Mouse (Mus musculus) right cerebral cortex, postnatal 14 days (tissue): ENCODE measurements around the gene Polr3g.
A peak's percentile ranks its signal among the peaks of the same experiment; 100 is the strongest.
"Not testable (repeated sequence)": the region's sequence is repeated elsewhere in the genome, so short reads cannot be mapped to it uniquely, and the experiment has no call there.

Experiments used
- DNase-seq: peaks from one replicate; pipeline ENCODE4 v3.0.0; 2022

Polr3g gene

DNA sequence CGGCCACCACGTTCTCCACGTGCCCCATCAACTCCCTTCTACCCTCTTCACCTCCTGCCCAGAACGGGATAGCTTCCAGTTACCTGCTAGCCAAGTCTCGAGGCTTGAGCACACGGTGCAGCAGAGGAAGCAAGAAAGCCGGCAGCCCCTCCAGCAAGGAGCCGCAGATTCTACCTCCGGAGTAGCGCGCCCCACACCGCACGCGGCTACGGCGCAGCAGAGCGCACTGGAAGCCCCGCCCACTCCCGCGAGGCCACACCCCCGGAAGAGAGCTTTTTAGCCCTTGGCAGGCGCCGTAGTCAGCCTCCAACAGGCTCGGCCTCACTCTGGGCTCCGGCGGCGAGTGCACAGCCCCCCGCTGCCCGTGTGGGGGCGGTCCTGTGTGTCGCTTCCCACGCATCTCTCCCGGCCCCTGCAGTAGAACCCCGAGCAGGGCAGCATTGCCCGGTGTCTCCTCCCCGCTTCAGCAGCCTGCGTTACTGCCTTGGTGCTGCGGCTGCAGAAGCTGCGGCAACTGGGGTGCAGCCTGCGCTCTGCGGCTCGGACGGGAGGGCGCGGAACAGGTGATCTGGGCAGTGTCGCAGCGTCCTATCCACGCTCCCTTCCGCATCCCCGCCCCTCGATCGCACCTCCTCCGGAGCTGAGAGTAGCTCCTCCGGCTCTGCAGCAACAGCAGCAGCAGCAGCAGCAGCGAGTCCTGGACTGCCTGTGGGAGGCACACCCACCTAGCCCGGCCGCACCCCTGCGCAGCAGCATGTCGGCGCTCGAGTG, at the start of gene Polr3g, which contains the start of gene Mblac2:
Polr3g (minus strand) TSS at position 239 of the 771 bp plus-strand sequence.
Mblac2 (plus strand) TSS at position 567 of the 771 bp plus-strand sequence.
- DNase-seq, result peak; percentile 94

DNA sequence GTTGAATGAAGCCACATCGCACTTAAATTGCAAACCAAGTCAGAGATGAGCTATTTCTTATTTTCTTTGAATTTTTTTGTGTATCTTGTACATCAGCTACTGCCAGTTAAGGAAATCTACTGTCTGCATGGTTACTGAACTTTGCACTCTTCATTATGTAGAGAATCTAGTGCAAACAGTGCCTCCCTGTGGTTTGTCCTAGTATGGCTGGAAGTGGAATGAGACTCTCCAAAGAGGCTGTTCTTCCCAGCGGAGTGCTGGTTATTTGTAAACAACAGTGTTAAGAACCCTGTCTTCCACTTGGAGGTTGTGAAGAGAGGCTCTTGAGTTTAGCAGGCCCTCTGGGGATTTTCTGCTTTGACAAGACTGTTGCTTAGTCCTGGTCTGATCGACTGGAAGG, 49.6 kb upstream of the Polr3g start:
- peak; percentile 32 for DNase-seq

DNA sequence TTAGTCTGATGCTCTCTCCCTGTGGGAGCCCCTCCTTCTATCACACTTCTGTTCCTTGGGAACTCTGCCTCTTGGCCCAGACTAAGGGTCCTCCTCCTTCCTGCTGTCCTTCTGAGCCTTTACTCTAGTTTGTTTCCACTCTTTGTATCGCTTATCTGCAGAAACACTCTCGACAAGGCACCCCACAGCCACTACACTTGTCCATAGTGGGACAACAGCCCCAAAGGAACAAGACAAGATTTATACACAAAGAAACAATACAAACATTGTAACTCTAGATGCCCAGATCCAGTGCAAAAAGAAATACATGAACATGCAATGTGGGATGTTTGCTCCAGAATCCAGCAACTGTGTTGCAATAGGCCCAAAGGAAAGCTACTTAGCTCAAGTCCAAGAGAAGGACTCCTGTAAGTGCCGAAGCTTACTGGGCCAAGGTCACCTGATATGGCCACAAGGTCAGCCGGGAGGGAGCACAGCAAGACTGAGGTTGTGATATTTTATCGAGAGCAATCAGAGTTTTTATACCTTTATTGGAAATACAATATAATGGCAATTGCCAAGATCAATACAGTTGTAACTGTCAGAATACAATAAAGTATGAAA, 46.3 kb upstream of the Polr3g start:
- DNase-seq, result no peak

DNA sequence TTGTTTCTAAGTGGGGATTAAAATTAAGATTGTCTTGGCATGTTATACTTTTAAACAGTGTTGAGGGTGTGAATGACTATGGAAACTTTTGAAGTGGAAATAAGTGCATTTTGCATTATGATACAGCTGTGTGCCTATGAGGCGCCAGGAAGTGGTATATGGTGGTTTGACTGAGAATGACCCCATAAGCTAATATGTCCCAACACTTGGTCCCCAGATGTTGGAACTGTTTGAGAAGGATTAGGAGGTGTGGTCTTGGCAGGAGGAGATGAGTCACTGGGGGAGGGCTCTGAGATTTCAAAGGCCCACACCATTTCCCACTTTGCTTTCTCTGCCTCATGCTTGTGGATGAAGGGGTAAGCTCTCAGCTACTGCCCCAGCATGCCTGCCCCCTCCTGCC, 44.5 kb upstream of the Polr3g start:
- DNase-seq, result no peak

DNA sequence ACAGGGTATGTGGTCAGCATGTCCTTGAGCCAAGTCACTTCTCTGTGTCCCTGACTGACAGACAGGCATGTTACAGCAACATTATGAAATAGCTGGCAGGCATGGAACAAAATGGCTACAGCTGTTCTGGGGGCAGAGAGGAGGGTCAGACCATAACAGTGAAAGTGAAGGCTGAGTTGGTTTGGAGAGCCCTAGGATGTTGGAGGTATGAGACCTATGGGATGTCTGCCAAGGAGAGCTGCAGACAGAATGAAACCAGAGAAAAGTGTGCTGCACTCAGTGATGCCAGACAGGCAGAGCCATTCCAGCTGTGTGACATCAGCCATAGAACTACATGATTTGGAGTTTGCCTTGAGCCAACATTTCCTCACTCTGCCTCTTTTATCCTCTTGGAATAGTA, 44.1 kb upstream of the Polr3g start:
- DNase-seq, result no peak

DNA sequence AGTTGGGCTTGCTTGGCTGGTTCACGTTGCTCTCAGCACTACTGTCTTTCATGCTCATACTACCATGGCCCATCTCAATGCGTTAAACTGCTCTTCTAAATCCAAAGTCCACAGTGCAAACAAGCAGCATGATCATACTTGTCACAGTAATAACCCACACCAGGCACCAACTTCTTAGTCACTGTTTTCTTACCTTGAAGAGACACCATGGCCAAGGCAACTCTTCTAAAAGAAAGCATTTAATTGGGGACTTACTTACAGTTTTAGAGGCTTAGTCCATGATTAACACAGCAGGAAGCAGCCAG, 33.2 kb upstream of the Polr3g start:
- no peak for DNase-seq

DNA sequence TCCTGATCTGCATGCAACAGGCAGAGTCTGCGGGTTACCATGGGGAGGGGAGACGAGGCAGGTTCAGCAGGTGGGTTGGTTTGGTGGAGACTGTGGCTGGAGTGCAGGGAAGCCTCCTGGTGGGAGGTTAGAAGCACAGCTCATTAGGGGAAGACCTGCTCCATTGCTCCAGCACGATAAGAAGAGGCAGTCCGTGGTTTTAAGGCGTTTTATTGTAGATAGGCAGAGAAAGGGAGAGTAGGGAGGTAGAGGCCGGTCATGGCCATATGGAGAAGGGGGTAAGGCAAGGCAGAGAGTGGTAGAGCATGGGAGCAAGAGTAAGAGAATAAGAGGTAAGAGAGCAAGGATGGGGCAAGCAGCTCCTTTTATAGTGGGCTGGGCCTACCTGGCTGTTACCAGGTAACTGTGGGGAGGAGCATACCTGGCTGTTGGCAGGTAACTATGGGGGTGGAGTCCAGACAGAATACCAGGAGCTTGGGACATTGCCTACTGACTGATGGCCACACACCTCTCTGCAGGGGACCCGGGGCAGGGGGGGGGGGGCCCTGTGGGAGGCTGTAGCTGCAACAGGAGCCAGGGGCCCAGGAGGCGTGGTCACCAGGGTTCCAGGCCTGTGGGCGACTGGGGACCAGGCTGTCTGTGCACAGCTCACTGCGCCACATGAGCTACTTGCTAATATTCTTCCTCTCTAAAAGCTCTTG, 32.7 kb upstream of the Polr3g start:
- no peak for DNase-seq

DNA sequence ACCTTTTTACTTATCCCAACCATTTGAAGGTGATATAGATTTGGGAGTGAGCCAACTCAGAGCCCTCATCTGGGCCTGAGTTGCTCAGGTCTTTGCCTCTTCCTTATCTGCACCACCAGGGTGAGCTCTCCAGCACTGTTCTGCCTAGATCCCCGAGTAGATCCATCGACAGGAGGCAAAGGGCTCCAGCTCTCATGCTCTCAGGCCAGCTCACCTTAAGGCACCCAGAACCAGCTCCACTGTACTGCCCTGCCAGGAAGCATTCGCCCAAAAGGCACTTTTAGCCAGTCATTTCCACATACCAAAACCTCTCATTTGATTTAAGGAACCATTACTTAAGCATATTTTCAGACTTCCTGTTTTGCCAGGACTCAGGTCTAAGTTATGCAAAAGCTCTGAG, 30.1 kb upstream of the Polr3g start:
- no peak for DNase-seq

DNA sequence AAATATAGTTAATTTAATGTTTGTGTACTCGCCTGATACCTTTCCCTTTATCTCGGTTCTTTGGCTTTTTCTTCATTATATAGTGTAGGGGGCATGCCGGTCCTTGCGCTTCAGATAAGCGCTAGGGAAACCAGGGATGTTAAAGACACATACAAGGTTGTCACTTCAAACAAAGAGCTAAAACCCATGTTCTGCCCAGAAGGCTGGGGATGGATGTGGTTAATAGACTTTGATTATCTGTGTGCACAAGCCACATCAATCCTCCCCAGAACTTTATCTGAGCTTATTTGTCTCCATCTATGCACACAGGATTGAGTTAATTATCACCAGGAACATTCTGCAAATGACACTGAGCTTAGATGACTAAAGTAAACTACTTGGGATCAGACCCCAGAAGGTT, 25.8 kb upstream of the Polr3g start:
- DNase-seq, result no peak

DNA sequence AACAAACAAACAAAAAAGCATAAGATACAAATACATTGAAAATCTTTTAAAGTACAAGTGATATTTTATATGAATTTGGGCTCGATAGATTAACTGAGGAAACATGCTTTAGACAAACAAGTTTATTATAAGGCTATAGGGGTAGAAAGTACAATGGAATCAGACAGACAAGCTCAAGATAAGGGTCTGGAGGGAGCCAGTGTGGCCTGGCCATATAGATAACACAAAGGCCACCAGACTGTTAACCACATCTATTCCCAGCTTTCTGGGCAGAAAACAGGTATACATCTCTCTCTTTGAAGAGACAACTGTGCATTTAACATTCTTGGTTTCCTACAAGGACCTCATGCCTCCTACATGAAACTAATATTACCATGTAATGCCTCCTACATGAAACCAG, 19.5 kb upstream of the Polr3g start:
- no peak for DNase-seq

DNA sequence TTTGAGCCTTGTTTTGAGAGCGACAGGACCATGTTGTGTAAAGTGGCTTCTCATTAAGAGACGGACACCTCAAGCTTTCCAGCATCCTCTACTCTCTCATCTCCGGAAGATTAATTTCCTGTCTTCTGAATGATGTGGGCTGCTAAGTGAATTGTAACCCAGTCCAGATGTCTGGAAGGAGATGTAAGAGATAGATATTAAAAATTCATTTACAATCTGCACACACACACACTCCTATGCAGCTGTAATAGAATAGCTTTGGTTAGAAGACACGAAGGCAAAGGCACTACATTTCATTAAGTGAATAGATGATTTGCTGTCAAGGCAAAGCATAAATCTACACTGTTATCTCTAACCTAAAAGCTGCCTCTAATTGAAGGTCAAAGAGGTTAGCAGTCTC, 18.3 kb upstream of the Polr3g start:
- DNase-seq, result no peak

DNA sequence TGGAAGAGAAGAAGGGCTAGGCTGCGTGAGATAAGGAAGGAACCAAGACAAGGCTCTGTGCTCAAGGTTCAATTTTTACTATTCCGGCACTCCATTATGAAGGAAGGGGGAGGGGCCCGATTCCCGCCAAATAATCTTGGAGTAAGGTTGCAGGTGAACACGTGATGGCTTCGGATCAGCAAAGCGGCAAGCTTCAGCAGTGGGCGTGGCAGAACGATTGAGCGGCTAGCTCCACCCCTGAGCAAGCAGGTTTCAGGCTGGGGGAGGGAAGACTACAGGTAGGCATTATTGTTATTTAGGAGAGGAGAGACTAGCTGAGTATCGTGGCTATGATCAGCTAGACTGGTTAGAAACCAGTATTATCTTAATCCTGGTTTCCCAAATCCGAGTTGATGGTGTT, 17.3 kb upstream of the Polr3g start:
- DNase-seq, result not testable (repeated sequence)

DNA sequence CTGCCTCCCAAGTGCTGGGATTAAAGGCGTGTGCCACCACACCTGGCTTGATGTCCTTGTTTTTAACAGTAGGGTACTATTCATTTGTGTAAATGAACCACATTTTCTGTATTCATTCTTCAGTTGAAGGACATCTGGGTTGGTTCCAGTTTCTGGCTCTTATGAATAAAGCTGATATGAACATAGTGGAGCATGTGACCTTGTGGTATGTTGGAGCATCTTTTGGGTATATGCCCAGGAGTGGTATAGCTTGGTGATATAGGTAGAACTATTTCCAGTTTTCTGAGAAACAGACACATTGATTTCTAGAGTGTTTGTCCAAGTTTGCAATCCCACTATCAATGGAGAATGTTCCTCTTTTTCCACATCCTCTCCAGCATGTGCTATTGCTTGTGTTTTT, 3.1 kb upstream of the Polr3g start:
- DNase-seq, result no peak

DNA sequence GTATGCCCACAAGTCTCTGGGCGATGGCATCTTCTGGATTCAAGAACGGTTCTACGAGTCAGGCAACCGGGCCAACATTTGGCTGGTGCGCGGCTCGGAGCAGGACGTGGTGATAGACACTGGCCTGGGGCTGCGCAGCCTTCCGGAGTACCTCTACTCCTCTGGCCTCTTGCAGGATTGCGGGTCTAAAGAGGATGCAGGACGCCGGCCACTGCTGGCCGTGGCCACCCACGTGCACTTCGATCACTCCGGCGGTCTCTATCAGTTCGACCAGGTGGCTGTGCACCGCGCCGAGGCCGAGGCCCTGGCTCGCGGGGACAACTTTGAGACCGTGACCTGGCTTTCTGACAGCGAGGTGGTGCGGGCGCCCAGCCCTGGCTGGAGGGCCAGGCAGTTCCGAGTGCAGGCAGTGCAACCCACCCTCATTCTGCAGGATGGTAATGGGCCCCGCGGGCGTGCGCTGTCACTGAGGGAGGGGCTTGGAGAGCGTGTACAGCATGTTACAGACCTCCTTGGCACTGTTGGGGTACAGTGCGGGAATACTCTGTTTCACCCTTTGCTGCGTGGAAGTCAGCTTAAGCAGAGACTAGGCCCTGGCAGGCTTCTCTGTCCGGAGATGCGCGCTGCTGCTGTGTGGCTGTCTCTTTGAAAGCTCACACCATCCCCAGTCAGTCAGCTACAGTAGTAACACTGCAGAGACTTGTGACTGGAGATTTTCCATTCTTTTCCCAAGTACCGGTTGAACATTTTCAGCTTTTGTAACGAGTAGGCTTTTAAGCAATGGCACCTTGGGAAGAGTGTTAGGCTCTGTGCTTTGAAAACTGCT, 946 bp upstream of the Polr3g start:
- peak; percentile 25 for DNase-seq

DNA sequence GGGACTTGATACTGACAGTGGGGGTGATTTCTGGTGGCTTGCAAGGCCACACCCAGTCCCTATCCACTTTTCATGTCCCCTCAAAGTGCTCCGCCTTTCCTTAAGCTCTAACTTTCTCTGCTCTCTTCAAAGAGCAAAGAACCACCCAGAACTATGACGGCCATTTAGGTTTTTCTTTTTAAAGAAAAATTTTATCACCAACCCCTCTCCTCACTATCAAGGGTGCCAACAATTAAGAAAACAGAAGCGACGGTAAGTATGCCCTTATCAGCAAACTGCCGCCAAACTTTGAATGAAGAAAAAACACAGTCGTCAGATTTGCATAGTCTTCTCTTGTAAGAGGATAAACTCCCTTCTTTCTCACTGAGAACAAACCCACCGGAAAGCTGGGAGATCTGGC, 547 bp downstream of the Polr3g start:
- DNase-seq, result no peak

DNA sequence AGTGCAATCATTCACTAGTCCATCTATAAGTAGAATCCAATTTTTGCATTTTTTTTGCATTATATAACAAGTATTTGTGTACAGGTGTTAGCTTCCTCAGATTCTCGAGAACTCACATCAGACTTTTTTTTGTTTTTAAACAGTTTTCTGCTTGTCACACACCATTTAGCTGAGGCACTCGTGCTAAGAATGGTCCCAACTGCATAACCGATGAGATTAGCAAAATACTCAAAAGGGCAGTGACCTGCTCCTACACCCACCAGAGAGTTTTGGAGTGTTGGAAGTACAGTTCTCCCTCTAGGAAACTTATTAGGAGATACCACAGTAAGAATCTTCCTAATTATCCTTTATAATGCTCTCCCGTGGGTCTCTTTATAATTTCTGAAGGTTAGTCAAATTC, 1.0 kb downstream of the Polr3g start:
- no peak for DNase-seq

DNA sequence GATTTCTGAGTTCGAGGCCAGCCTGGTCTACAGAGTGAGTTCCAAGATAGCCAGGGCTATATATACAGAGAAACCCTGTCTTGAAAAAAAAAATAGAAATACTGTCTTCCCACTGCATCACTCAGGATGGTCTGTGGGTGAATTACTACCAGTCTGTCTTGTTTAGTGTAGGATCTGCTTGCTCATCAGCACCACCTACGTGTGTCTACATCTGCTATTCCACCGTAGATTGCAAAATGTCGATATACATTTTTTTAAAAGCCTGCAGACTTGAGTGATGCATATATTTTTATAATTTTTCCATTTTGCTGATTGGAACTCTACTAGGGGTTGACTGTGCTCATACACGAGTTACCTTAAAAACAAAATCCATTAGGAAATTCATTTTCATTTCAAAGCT, 4.5 kb downstream of the Polr3g start:
- DNase-seq, result no peak

DNA sequence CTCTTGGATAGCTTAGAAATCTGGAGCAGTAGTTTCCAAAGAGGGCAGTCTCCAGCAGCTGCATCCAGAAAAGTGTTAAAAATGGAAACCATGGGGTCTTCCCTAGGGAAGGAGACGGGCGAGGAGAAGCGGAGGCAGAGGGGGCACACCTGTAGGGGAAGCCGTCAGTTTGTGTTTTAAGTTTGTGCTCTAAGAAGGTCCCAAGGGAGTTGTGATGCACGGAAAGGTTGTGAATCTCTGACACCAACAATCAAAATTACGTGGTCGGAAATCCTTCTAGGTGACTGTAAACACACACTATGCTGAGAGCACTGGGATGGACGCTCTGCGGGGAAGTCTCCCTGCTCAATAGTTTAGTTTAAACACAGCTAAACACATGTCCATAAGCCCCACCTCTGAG, 7.2 kb downstream of the Polr3g start:
- no peak for DNase-seq

DNA sequence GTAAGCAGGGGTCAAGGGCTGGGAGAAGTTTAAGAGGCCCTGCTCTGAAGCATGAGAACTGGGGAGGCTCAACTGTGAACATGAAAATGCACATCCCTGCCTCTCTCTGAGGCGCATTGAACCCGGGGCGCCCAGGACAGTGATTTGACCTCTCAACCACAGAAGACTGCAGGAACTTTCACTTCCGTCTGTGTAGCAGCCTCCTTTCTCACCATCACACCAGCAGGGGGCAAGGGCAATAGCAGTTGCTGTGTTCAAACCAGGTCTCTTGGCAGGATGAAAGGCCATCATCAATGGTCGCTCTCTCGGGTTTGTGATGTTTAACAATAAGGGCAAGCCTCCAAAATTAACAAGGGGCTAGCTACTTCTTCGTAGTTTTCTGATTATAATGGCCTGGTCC, 7.7 kb downstream of the Polr3g start:
- DNase-seq, result no peak

DNA sequence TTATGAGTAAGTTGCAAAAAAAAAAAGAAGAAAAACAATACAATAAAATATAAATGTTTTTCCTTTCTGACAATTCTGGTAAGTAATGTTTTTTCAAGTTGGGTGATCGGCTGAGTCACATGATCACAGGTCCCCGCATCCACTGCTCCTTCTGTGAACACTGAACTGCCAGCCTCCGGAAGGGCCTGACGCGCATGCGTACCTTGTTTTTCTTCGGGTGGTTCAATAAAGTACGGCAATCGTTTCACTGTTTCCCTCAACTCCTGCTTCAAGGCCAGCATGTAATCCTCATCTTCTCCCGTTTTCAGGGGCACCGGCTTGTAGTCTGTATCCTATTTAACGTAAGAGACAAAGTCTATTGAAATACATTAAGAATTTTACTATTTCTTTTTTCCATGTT, 16.4 kb downstream of the Polr3g start:
- DNase-seq, result no peak

DNA sequence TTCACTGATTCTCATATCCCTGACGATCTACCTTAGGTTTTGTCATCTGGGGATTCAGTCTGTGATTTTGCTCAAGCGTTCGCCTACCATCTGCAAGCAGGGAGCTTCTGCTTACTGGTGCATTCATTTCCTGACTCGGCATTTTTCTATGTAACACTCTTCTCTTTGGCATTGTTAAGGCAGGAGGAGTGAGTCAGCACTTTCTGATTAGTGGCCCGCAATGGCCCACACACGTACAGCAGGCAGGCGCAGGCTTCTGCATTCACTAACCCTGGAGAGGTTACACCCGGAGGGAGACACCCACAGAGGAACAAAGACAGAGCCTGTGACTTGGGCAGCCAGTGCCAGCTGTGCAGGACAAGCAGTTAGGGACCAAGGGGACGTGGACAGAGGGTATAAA, 19.2 kb downstream of the Polr3g start:
- no peak for DNase-seq

DNA sequence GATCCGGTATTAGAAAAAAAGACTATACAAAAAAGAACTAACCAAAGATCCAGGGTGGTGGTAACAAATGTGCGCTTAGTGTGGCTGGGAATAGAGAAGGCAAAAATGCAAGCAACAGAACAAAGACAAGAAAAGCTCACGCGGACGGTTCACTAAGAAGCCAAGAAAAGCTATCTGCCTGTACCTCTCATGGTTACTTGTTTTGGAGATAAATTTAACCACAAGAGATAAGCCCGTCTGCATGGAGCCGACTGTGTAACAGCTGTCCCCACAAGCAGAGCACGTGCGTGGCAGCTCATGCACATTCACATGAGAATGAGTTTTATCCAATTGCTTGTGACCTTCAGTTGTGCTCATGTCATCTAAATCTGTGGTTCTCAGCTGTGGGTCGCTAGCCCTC, 20.3 kb downstream of the Polr3g start:
- DNase-seq, result no peak

DNA sequence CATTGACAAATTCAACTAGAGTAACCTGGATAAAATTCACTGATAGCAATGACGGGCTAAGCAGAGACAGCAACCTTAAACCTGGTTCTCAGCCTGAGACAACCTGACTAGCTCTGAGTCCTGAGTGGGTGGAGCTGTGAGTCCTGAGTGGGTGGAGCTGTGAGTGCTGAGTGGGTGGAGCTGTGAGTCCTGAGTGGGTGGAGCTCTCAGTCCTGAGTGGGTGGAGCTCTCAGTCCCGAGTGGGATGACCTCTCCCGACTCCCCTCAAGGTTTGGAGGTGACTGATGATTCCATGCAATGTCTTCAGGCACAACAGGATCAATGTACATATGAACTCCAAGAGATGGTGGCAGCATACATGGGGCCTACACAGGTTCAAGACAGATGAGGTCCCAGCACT, 21.2 kb downstream of the Polr3g start:
- DNase-seq, result no peak

DNA sequence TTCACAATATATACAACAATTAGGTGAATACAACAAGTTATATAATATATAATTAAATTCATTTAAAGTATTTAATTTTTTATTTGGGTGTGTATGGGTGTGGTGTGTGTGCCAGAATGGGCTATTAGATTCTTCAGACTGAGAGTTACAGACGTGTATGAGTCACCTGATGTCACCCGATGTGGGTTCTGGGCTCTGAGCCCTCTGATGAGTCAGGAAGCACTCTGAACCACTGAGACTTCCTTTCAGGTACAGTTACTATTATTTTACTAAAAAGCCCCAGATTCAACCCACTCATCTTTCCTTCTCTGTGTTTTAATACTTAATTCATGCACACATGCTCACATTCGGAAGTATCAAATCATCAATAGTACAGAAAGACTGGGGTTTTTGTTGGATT, 25.9 kb downstream of the Polr3g start:
- no peak for DNase-seq
